Mouse (Mus musculus): ENCODE results near the gene Cisd3. TPM values are rescaled to one million over a fixed set of nuclear protein-coding genes. Genes with fewer than 3 reads are reported as not detected.
"Not testable (repeated sequence)": the region's sequence is repeated elsewhere in the genome, so short reads cannot be mapped to it uniquely, and the experiment has no call there.

The Cisd3 gene
- polyA plus RNA-seq, 1 experiment from 2014 or later = 45.8 TPM

DNA sequence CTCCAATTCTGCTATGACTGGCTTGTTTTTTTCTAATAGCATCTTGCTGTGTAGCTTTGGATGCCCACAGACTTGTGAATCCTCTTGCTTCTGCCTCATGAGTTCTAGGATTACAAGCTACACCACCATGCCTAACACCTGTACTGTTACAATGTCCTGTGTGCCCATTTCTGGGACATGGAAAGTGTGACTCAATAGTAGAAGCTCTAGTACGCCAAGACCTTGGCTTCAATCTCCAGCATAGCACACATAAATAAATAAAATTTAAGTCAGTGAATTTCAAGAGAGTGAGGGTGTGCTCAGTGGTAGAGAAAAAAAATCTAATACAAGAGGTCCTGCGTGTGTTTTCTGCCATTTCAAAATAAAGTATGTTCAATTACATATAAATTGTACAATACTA lies 31.4 kb upstream of the Cisd3 start:
- ATAC-seq (replicated peaks; ENCODE audit: insufficient number of reproducible peaks, low FRiP score, low TSS enrichment) = no peak
- 89% methylated on average over 2 of the region's 2 CpGs for WGBS (ENCODE audit: insufficient replicate concordance)
- Histone ChIP-seq H3K4me3 (ENCODE audit: low read depth, low read length) (no peak overlapping the region), H3K27me3 (ENCODE audit: control insufficient read depth, insufficient read depth, low read length) (no peaks in the 10 kb centered on the region), H3K4me2 (no peak overlapping the region), H3K27ac (ENCODE audit: low read depth, low read length) (no peak overlapping the region), H3K9ac (ENCODE audit: low read depth, low read length) (no peak overlapping the region), H3K9me3 (replicated peaks; ENCODE audit: control insufficient read depth, low read length) (no peaks in the 10 kb centered on the region), H3K36me3 (ENCODE audit: control insufficient read depth, insufficient read depth, low read length) (no peaks in the 10 kb centered on the region), H3K4me1 (ENCODE audit: control insufficient read depth, insufficient read depth, low read length) (peaks cover 21% of the 10 kb centered on the region)

DNA sequence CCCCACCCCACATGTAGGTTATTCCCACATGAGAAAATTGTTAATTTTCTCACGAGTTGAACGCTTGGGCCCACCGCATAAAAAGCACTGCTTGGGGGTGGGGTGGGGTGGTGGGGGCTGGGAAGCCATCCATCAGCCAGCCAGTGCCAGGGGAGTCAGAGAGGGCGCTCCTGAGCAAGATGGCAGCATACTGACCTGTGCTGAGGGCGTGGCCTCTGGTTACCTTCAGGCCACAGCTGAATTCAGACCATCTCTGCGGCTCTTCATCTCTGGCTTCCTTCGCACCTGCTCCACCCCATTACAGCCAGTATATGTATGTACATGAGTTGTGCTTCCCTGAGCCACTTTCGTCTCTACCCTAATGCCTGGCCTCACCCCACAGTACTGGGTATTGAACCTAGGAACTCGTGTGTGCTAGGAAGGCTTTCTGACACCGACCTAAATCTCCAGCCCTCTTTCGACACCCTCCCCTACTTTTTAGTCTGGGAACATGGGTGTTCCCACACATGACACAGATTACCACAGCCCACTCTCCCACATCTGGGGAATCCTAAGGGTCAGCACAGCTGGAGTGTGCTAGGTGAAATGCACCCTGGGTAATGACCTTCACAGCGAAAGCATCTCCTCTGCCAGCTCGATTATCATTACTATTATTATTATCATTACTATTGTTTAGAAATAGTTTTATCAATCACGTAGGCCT lies 29.2 kb upstream of the Cisd3 start:
- no peak overlapping the region for H3K4me3 ChIP-seq (ENCODE audit: low read depth, low read length)
- H3K9ac ChIP-seq (ENCODE audit: low read depth, low read length) = no peak overlapping the region
- H3K4me1 ChIP-seq (ENCODE audit: control insufficient read depth, insufficient read depth, low read length) = peaks cover 36% of the 10 kb centered on the region
- no peaks in the 10 kb centered on the region; the same call in 1 of the 2 replicates for H3K27me3 ChIP-seq (ENCODE audit: control insufficient read depth, insufficient read depth, low read length)
- H3K27ac ChIP-seq (ENCODE audit: low read depth, low read length) = no peak overlapping the region
- no peaks in the 10 kb centered on the region for H3K36me3 ChIP-seq (ENCODE audit: control insufficient read depth, insufficient read depth, low read length)
- ATAC-seq (replicated peaks; ENCODE audit: insufficient number of reproducible peaks, low FRiP score, low TSS enrichment) = no peak
- no peak overlapping the region for H3K4me2 ChIP-seq
- 69% methylated on average over 14 of the region's 14 CpGs for WGBS (ENCODE audit: insufficient replicate concordance)
- H3K9me3 ChIP-seq (replicated peaks; ENCODE audit: control insufficient read depth, low read length) = no peaks in the 10 kb centered on the region

DNA sequence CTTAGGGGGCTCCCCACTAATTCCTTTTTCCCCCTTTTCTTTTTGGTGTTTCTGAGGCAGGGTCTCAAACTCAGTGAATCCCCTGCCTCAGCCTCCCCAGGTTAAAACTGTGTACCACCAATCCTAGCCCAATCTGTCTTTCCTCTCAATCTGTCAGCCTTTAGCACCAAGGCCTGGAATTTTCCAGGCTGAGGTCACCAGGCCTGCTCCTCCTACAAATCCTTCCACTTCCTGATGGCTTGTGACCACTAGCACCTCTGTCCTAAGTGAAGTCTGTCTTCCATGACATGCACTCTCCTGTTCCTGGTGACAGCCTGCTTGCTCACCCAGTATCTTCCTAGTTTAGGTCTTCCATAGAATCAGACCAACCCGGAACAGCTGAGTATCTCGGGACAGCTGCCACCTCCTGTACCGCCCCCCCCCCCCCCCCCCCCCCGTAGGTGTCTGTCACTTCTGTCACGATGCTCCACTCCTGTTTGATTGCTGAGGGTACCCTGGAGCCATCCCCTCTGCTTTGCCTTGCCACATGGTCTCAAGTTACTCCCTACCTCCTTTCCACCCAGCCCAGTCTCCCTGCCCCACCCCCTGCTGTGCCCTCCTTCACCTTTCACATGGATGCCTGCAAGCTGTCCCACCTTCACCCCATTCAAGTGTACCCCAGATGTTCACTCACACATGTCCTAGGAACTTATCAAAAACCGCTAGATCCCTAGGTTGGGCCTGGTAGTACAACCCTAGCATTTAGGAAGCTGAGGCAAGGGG lies 28.3 kb upstream of the Cisd3 start:
- Histone ChIP-seq H3K27ac (ENCODE audit: low read depth, low read length) (peak overlapping the region; percentile 35), H3K4me3 (ENCODE audit: low read depth, low read length) (no peak overlapping the region), H3K36me3 (ENCODE audit: control insufficient read depth, insufficient read depth, low read length) (no peaks in the 10 kb centered on the region), H3K9me3 (replicated peaks; ENCODE audit: control insufficient read depth, low read length) (no peaks in the 10 kb centered on the region), H3K9ac (ENCODE audit: low read depth, low read length) (no peak overlapping the region), H3K4me1 (ENCODE audit: control insufficient read depth, insufficient read depth, low read length) (peaks cover 45% of the 10 kb centered on the region), H3K4me2 (no peak overlapping the region; the same call in 1 of the 2 replicates), H3K27me3 (ENCODE audit: control insufficient read depth, insufficient read depth, low read length) (peaks cover 7% of the 10 kb centered on the region)
- WGBS (ENCODE audit: insufficient replicate concordance) = 45% methylated on average over 3 of the region's 6 CpGs
- ATAC-seq (replicated peaks; ENCODE audit: insufficient number of reproducible peaks, low FRiP score, low TSS enrichment) = no peak

DNA sequence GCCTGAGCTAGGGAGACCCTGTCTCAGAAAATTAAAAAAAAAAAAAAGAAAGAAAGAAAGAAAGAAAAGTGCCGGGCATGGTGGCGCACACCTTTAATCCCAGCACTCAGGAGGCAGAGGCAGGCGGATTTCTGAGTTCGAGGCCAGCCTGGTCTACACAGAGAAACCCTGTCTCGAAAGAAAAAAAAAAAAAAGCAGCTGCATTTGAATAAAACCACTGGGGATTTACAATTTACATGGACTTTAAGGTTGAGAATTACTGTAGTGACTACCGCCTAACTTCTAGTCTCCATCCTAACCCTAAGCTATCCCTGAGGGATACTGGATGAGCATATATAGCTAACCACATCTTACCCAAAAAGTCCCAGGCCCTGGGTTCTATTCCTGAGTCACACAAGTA lies 27.7 kb upstream of the Cisd3 start:
- H3K27me3 ChIP-seq (ENCODE audit: control insufficient read depth, insufficient read depth, low read length); H3K9me3 ChIP-seq (replicated peaks; ENCODE audit: control insufficient read depth, low read length); H3K36me3 ChIP-seq (ENCODE audit: control insufficient read depth, insufficient read depth, low read length); ATAC-seq (replicated peaks; ENCODE audit: insufficient number of reproducible peaks, low FRiP score, low TSS enrichment); H3K4me2 ChIP-seq; H3K9ac ChIP-seq (ENCODE audit: low read depth, low read length); H3K27ac ChIP-seq (ENCODE audit: low read depth, low read length); H3K4me3 ChIP-seq (ENCODE audit: low read depth, low read length): not testable (repeated sequence)
- H3K4me1 ChIP-seq (ENCODE audit: control insufficient read depth, insufficient read depth, low read length) = peaks cover 48% of the 10 kb centered on the region
- 80% methylated on average over 6 of the region's 6 CpGs for WGBS (ENCODE audit: insufficient replicate concordance)

DNA sequence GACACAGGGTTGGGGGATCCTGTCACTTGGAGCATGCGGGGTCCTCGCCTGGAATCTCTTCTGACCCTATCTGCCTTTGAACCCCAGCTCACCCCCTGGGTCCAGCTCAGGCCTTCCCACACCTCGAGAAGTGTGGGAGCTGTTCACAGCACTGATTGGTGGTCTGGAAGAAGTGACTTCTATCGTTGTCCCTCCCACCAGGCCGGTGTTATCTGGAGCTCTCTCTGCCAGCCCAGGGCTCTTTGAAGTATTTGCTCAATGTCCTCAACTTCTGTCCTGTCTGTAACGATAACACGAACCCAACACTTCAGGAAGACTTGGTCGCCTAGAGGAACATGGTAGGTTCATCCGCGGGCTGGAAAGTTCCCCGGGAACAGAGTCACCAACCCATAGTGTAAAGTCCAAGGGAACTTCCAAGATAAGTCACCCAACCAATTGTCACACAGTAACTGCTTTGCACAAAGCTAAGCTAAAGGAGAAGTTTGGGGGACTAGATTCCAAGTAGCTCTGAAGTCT lies 26.8 kb upstream of the Cisd3 start:
- H3K27ac ChIP-seq (ENCODE audit: low read depth, low read length) = no peak overlapping the region
- 21% methylated on average over 11 of the region's 11 CpGs for WGBS (ENCODE audit: insufficient replicate concordance)
- H3K9ac ChIP-seq (ENCODE audit: low read depth, low read length) = no peak overlapping the region
- H3K4me2 ChIP-seq = peak overlapping the region; percentile 86
- no peaks in the 10 kb centered on the region for H3K36me3 ChIP-seq (ENCODE audit: control insufficient read depth, insufficient read depth, low read length)
- peaks cover 48% of the 10 kb centered on the region for H3K4me1 ChIP-seq (ENCODE audit: control insufficient read depth, insufficient read depth, low read length)
- ATAC-seq (replicated peaks; ENCODE audit: insufficient number of reproducible peaks, low FRiP score, low TSS enrichment) = no peak
- no peak overlapping the region for H3K4me3 ChIP-seq (ENCODE audit: low read depth, low read length)
- peaks cover 8% of the 10 kb centered on the region for H3K27me3 ChIP-seq (ENCODE audit: control insufficient read depth, insufficient read depth, low read length)
- H3K9me3 ChIP-seq (replicated peaks; ENCODE audit: control insufficient read depth, low read length) = no peaks in the 10 kb centered on the region

DNA sequence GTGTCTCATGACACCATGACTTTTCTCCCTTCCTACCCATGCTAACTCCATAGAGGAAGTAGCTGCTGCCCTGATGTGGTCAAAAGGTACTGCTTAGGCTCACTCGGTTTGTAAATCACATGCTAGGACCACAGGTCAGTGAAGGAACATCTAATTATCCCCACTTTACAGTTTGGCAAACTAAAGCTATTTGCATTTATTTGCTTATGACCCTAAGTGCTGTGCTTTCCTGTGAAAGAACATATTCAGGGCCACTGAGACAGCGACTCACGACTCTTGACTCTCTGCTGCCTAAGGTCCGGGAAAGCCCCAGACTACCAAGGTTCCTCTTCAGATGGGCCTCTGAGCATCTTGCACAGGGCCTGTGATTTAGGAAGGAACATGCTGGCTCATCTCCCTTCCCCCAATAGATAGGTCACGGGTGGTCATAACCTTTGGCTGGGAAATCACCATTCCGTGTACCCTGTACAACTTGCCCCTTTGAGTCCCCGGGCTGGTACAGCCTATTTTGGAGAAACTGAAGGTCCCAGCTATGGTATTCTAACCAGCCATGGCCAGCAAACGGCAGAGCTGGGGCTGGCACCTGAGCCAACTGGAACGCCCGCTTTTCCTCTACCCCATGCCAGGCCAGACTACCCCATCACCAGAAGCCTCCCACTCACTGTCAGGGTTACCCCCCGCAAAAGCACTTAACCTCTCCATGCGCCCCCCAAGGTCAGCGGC lies 26.2 kb upstream of the Cisd3 start:
- WGBS (ENCODE audit: insufficient replicate concordance) = 8% methylated on average over 13 of the region's 13 CpGs
- Histone ChIP-seq H3K36me3 (ENCODE audit: control insufficient read depth, insufficient read depth, low read length) (no peaks in the 10 kb centered on the region), H3K4me1 (ENCODE audit: control insufficient read depth, insufficient read depth, low read length) (peaks cover 48% of the 10 kb centered on the region), H3K27me3 (ENCODE audit: control insufficient read depth, insufficient read depth, low read length) (peaks cover 8% of the 10 kb centered on the region), H3K9me3 (replicated peaks; ENCODE audit: control insufficient read depth, low read length) (no peaks in the 10 kb centered on the region), H3K4me2 (peak overlapping the region; percentile 86), H3K9ac (ENCODE audit: low read depth, low read length) (peak overlapping the region; percentile 93), H3K27ac (ENCODE audit: low read depth, low read length) (peak overlapping the region; percentile 85), H3K4me3 (ENCODE audit: low read depth, low read length) (peak overlapping the region; percentile 82)
- no peak for ATAC-seq (replicated peaks; ENCODE audit: insufficient number of reproducible peaks, low FRiP score, low TSS enrichment)

DNA sequence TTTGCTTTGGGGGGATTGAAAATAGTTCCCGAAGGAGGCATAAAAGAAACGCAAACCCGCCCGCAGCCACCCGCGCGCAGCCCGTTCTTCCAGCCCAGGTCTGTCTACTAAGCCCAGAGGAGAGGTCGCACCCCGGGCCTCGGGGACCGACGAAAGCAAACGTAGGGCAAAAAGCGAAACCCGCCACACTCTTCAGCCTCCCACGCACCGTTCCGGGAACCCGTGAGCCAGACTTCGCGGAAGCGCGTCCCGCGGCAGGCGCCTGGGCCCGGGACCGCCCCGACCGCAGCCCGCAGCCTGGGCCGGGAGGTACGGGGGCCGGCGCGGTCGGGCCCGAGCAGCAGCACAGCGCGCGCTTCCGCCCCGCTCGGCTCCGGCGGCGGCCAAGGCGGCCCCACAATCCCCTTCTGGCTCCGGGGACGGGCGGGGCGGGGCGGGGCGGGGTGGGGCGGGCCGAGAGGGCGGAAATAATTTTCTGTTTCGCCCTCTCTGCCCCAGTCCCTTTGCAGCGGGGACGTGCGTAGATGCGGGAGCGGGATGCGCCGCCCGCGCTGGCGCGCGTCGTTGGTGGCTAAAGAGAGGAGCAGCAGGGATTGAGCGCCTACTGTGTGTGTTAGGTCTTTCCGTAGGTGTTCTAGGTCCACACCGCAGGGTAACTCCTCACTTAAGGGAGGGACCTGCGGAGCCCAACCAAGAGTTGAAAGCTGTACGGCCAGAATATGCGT lies 25.5 kb upstream of the Cisd3 start:
- Histone ChIP-seq H3K9me3 (replicated peaks; ENCODE audit: control insufficient read depth, low read length) (no peaks in the 10 kb centered on the region), H3K9ac (ENCODE audit: low read depth, low read length) (peak overlapping the region; percentile 93), H3K27ac (ENCODE audit: low read depth, low read length) (peak overlapping the region; percentile 85), H3K4me1 (ENCODE audit: control insufficient read depth, insufficient read depth, low read length) (peaks cover 52% of the 10 kb centered on the region), H3K4me2 (peak overlapping the region; percentile 86), H3K4me3 (ENCODE audit: low read depth, low read length) (peak overlapping the region; percentile 82), H3K27me3 (ENCODE audit: control insufficient read depth, insufficient read depth, low read length) (peaks cover 8% of the 10 kb centered on the region), H3K36me3 (ENCODE audit: control insufficient read depth, insufficient read depth, low read length) (no peaks in the 10 kb centered on the region)
- ATAC-seq (replicated peaks; ENCODE audit: insufficient number of reproducible peaks, low FRiP score, low TSS enrichment) = peak; percentile 79
- whole genome bisulfite sequencing (ENCODE audit: insufficient replicate concordance) = under 1% methylated on average over 75 of the region's 78 CpGs

Data from heart, embryonic 11.5 days (tissue).